Mouse (Mus musculus): ENCODE results near the gene Baiap3.

DNA sequence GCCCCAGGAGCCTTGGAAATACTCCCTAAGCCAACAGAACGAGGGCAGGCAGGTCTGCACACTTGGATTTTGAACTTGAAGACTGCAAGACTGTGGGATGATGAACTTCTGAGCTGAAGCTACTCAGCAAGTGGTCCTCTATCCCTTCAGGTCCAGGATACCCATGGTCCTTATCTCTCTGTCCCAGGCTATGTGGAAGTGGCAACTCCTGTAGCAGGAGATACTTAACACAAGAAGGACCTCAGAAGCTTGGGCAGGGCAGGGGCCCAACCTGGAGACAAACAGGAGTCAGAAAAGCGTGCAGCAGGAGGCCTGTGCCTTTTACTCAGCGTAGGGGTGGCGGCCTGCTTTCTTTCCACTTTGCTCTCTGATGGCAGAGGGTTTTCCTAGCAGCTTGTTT is 30.5 kb downstream of the Baiap3 start:
- TF ChIP-seq CTCF (IDR thresholded peaks at IDR 0.05; ENCODE audit: extremely low read depth, insufficient read depth, low read length) (no peak), POLR2A (IDR thresholded peaks at IDR 0.05; ENCODE audit: extremely low read depth, insufficient read depth, low read length) (no peak)
